Mouse (Mus musculus): ENCODE measurements around the gene Pcsk1. TPM values are rescaled to one million over a fixed set of nuclear protein-coding genes. Genes with fewer than 3 reads are reported as not detected.

Gene Pcsk1
- not detected for total RNA-seq (2023)

DNA sequence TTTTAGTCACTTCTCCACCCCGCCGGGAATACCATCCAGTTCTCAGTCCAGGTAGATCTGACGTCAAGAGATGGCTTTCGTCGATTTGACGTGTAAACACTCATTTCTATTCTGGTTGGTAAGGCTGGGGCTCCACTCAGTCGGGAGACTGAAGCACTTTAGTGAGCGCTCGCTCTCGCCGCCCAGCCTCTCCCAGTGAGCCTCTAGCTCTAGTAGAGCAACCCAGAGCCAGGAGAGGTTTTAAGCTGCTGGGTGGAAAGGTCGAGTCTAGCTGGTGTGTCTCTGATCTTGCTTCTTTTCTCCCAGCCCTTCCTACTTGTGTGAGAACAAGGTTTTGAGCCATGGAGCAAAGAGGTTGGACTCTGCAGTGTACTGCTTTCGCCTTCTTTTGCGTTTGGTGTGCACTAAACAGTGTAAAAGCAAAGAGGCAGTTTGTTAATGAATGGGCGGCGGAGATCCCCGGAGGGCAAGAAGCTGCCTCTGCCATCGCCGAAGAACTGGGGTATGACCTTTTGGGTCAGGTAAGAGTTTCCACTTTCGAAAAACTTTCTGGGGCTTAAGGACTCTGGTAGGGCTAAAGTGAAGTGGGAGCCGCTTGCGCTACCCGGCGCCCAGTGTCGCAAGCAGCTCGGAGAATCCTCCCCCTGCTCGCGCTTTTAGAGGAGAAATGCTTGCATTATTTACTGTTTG is at the start of gene Pcsk1:
Gene Pcsk1 (plus strand): TSS at position 106 of the 690 bp plus-strand sequence.

